Mouse (Mus musculus) liver, embryonic 14.5 days (tissue): Measurements from ENCODE around the gene Rhobtb1. TPM values are rescaled to one million over a fixed set of nuclear protein-coding genes. Genes with fewer than 3 reads are reported as not detected.
A peak's percentile ranks its signal among the peaks of the same experiment; 100 is the strongest.

ENCODE experiments used
- ATAC-seq: fragments of 200-750 bp; cut with Nextera tagmentation; 2 replicates; pipeline ENCODE4 v1.8.0; 2017; ENCODE audit warnings: moderate number of reproducible peaks, mild to moderate bottlenecking, moderate library complexity; ENCODE audit not compliant: insufficient read depth
- DNase-seq, 3 experiments: peaks; one replicate each; pipeline ENCODE4 v3.0.0-alpha.2; 2012 to 2013; ENCODE audit warnings: low read depth in 3 of 3, low spot score in 3 of 3
- H3K27ac ChIP-seq: fragments of 300-500 bp; sonication (generic); 2 replicates; pipeline ENCODE4 v1.5.1; 2014; ENCODE audit warnings: moderate library complexity, mild to moderate bottlenecking, control low read depth, inconsistent platforms
- H3K27me3 ChIP-seq: fragments of 300-500 bp; sonication (generic); 2 replicates; pipeline ENCODE4 v1.6.1; 2014; ENCODE audit warnings: mild to moderate bottlenecking, low read length, moderate library complexity; ENCODE audit not compliant: control insufficient read depth, insufficient read depth
- H3K36me3 ChIP-seq: fragments of 300-500 bp; sonication (generic); replicated peaks from 2 replicates; pipeline ENCODE4 v1.6.1; 2014; ENCODE audit warnings: low read depth; ENCODE audit not compliant: control insufficient read depth, insufficient read depth
- H3K4me1 ChIP-seq, 2 experiments: fragments of 200-500 bp in 1 of 2; fragments of 300-500 bp in 1 of 2; sonication (generic) in 1 of 2; replicated peaks; 2 replicates each; pipeline ENCODE4 v1.6.1; 2012 to 2014; ENCODE audit warnings: antibody characterized with exemption in 1 of 2, inconsistent platforms in 1 of 2, low read length in 1 of 2; ENCODE audit not compliant: control insufficient read depth in 2 of 2, insufficient read depth in 2 of 2
- H3K4me2 ChIP-seq: fragments of 300-500 bp; sonication (generic); 2 replicates; pipeline ENCODE4 v1.6.1; 2014; ENCODE audit warnings: low read depth, mild to moderate bottlenecking, control low read depth, moderate library complexity
- H3K4me3 ChIP-seq, 2 experiments: fragments of 200-500 bp in 1 of 2; fragments of 300-500 bp in 1 of 2; sonication (generic) in 1 of 2; 2 replicates each; pipeline ENCODE4 v1.5.1; 2012 to 2014; ENCODE audit warnings: low read depth in 2 of 2, low read length in 2 of 2, mild to moderate bottlenecking in 2 of 2, control low read depth in 1 of 2, inconsistent platforms in 1 of 2, moderate library complexity in 1 of 2; ENCODE audit not compliant: insufficient read depth in 1 of 2
- H3K9ac ChIP-seq: fragments of 300-500 bp; sonication (generic); replicated peaks from 2 replicates; pipeline ENCODE4 v1.6.1; 2014; ENCODE audit warnings: mild to moderate bottlenecking, control low read depth, moderate library complexity
- H3K9me3 ChIP-seq: fragments of 300-500 bp; sonication (generic); 2 replicates; pipeline ENCODE4 v1.6.1; 2016; ENCODE audit warnings: low read length, mixed read lengths; ENCODE audit not compliant: control insufficient read depth
- CTCF ChIP-seq: IDR thresholded peaks from 2 replicates; pipeline ENCODE4 v1.5.1; 2016; ENCODE audit warnings: antibody characterized with exemption, low read depth, control low read depth
- EP300 ChIP-seq: IDR thresholded peaks from 2 replicates; pipeline ENCODE4 v1.6.1; 2016; ENCODE audit warnings: antibody characterized with exemption, low read depth
- WGBS: fragments of 180-500 bp; shearing (Covaris S2); extraction: QIAGEN DNeasy Blood & Tissue Kit; methylation state at CpG from one replicate; pipeline ENCODE4 v1.1.7; 2014; ENCODE audit not compliant: insufficient replicate concordance; 5-methylcytosine and 5-hydroxymethylcytosine counted together
- polyA plus RNA-seq, 2 experiments: library from polyadenylated mRNA; depleted of rRNA in 1 of 2; stranded (reverse) in 1 of 2; unstranded in 1 of 2; fragments of >200 nt; fragmentation: Nextera tagmentation in 1 of 2; extraction: Ambion mirVana in 1 of 2; gene quantifications; 2 replicates each; pipeline versions ENCODE4 v1.2.1 to v1.2.3; 2012 to 2014

Rhobtb1 gene
- polyA plus RNA-seq, 2 experiments: 2.5 to 7.1 TPM

DNA sequence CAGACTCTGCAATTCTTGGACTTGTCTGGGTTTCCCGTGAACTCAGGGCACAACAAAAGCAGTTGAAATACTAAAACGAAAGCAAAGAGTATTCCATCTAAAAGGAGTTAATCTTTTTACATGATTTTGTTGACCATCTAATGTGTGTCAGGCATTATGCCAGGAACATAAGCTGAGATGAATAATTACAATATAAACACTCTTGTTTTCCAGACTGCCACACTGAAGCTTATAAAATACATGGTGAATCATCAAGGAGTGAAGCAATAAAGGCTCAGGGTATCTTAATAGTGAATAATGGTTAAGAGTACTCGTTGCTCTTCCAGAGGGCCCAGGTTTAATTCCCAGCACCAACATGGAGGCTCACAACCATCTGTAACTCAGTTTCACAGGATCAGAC lies 29.8 kb downstream of the Rhobtb1 start:
- H3K27ac ChIP-seq: no peak overlapping the region
- H3K4me3 ChIP-seq: no peak overlapping the region
- TF ChIP-seq CTCF (no peak), EP300 (no peak)
- H3K9ac ChIP-seq: no peak overlapping the region
- no peaks in the 10 kb centered on the region for H3K9me3 ChIP-seq
- H3K36me3 ChIP-seq: no peaks in the 10 kb centered on the region
- DNase-seq: no peak
- ATAC-seq: no peak
- 50% methylated on average over 3 of the region's 3 CpGs for WGBS
- no peaks in the 10 kb centered on the region for H3K4me1 ChIP-seq
- H3K27me3 ChIP-seq: no peaks in the 10 kb centered on the region
- no peak overlapping the region for H3K4me2 ChIP-seq

DNA sequence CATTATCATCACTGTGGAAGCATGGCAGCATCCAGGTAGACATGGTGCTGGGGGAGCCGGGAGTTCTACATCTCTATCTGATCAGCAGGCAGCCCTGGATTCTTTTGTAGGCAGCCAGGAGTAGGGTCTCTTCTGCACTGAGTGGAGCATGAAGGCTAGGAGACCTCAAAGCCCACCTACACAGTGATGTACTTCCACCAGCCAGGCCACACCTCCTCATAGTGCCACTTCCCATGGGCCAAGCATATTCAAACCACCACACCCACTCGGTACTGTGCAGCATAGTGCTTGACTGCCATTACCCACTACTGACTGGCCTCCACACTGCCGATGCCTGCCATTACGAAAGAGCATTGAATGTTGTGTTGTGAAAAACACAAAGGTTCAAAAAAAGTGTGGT lies 33.7 kb downstream of the Rhobtb1 start:
- Histone ChIP-seq H3K4me2 (no peak overlapping the region), H3K4me1 (no peaks in the 10 kb centered on the region), H3K9ac (no peak overlapping the region), H3K27me3 (no peaks in the 10 kb centered on the region), H3K27ac (no peak overlapping the region), H3K4me3 (no peak overlapping the region), H3K9me3 (no peaks in the 10 kb centered on the region), H3K36me3 (no peaks in the 10 kb centered on the region)
- no peak for TF ChIP-seq EP300
- no peak for TF ChIP-seq CTCF
- DNase-seq: no peak
- 72% methylated on average over 4 of the region's 4 CpGs for WGBS
- no peak for ATAC-seq

DNA sequence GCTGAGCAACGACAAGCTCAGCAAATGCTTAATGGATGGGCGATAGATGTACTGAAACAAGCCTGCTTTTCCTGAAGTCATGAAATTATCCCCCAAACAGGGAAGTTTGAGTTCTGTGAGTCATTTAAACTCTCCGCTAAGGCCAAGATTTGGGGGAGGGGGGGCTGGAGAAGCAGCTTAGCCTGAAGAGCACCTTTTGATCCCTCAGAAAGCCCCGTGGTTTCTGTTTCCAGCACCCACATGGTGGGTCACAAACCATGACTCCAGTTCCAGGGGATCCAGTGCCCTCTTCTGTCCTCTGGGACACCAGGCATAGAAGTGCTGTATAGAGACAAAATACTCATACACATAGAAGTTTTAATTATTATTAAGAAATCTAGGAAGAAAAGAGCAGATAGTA lies 34.2 kb downstream of the Rhobtb1 start:
- Histone ChIP-seq H3K36me3 (no peaks in the 10 kb centered on the region), H3K9me3 (no peaks in the 10 kb centered on the region), H3K27me3 (no peaks in the 10 kb centered on the region), H3K4me2 (no peak overlapping the region), H3K9ac (no peak overlapping the region), H3K27ac (no peak overlapping the region), H3K4me1 (no peaks in the 10 kb centered on the region), H3K4me3 (no peak overlapping the region)
- ATAC-seq: no peak
- DNase-seq: no peak
- 68% methylated on average over 4 of the region's 4 CpGs for WGBS
- TF ChIP-seq EP300: no peak
- TF ChIP-seq CTCF: no peak

DNA sequence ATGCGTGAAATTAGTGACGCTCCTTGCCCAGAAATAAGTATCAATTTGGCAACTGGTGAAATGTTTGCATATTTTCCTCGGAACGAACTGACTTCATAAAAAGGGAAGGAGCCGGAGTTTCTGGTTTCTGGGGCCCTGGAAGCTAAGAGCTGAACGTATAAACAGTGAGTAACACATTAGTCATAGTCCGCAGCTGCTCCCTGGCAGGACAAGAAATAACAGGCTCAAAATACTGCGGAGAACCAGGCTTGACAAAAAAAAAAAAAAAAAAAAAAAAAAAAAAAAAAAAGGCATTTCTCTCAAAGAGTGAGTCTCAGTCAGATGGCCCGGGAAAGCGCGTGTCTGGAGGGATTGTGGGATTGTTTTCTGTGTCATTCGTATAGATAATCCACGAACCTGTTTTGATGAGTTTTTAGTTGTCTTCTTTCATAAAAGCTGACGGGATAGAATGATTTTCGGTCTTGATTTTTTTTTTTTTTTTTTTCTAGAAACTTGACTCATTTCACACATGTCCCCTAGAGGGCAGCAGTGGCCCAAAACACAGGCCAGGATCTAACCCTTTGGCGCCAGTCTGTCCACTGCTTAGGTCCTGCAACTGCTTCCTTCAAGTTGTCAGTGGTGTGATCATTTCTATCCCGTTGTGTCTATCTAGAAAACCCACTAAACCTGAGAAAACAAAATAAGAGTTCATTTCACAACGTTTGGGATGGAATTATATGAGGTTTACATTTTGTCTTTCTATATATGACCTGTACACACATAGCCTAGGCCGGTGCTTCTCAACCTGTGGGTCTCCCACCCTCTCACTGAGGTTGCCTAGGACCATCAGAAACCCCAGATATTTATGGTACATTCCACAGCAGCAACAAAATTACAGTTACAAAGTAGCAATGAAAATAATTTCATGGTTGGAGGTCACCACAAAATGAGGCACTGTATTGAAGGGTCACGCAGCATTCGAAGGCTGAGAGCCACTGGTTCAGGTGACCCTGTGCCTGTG lies 35.0 kb downstream of the Rhobtb1 start:
- DNase-seq (peak; percentile 22 to 31 (median 26)), ATAC-seq (no peak)
- WGBS: 19% methylated on average over 21 of the region's 21 CpGs
- no peaks in the 10 kb centered on the region for H3K36me3 ChIP-seq
- no peak for TF ChIP-seq EP300
- TF ChIP-seq CTCF: peak; percentile 68
- H3K9ac ChIP-seq: no peak overlapping the region
- H3K4me2 ChIP-seq: peak overlapping the region; percentile 20; the same call in 1 of the 2 replicates
- no peak overlapping the region for H3K27ac ChIP-seq
- H3K9me3 ChIP-seq: no peaks in the 10 kb centered on the region
- H3K27me3 ChIP-seq: no peaks in the 10 kb centered on the region
- H3K4me1 ChIP-seq: no peaks in the 10 kb centered on the region
- H3K4me3 ChIP-seq: peak overlapping the region in 1 of 2 experiments; percentile 31; a peak in 1 of 4 replicates

DNA sequence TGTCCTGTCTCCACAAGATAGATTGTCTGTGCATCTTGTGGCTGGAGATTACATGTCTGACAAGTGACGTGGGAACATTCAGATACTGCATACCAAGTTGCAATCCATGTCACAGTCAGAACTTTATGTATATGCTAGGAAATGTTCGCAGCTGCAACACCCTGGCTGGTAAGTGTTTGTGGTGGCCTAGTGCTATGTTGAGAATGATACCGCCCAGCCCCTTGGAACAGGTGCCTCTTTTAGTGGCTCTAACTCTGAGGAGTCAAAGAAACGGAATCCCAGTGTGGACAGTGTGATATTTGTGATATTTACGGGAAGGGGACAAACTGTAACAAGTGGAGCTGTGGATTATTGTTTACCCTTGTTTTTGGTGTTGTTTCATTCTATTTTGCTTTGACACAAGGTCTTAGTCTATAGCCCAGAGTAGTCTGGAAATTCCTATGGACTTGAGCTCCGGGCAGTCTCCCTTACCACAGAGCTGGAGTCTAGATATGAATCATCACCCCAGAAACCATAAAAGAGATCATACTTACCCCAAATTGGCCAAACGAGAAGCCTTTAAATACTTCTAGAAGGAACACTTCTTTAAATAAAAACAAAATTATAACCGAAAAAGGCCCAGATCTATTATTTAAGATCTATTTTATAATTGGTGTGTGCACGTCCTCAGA lies 36.7 kb downstream of the Rhobtb1 start:
- H3K36me3 ChIP-seq: no peaks in the 10 kb centered on the region
- TF ChIP-seq EP300 (no peak), CTCF (no peak)
- H3K9ac ChIP-seq: no peak overlapping the region
- no peaks in the 10 kb centered on the region for H3K27me3 ChIP-seq
- H3K9me3 ChIP-seq: no peaks in the 10 kb centered on the region
- no peaks in the 10 kb centered on the region for H3K4me1 ChIP-seq
- WGBS: 56% methylated on average over 9 of the region's 9 CpGs
- no peak for DNase-seq
- no peak overlapping the region for H3K4me2 ChIP-seq
- no peak for ATAC-seq
- no peak overlapping the region for H3K27ac ChIP-seq
- H3K4me3 ChIP-seq: no peak overlapping the region
